Mouse (Mus musculus) E14TG2a.4 (cell line): ENCODE results near the gene Vasn.

Experiments used
- H3K27me3 ChIP-seq: 2 replicates; pipeline ENCODE4 v1.6.1; 2014; ENCODE audit warnings: low read length, control low read depth; ENCODE audit not compliant: insufficient read depth
- H3K36me3 ChIP-seq: 2 replicates; pipeline ENCODE4 v1.6.1; 2014; ENCODE audit warnings: low read length, control low read depth; ENCODE audit not compliant: insufficient read depth
- H3K4me1 ChIP-seq: replicated peaks from 2 replicates; pipeline ENCODE4 v1.6.1; 2014; ENCODE audit warnings: low read depth, low read length, control low read depth
- H3K4me3 ChIP-seq: replicated peaks from 2 replicates; pipeline ENCODE4 v1.5.1; 2014; ENCODE audit warnings: mild to moderate bottlenecking, low read length
- H3K9me3 ChIP-seq: 2 replicates; pipeline ENCODE4 v1.6.1; 2014; ENCODE audit warnings: low read length, control low read depth
- CTCF ChIP-seq: conservative IDR thresholded peaks from 2 replicates; pipeline ENCODE4 v1.5.1; 2014; ENCODE audit warnings: low read length
- NANOG ChIP-seq: IDR thresholded peaks from 2 replicates; pipeline ENCODE4 v1.6.1; 2014; ENCODE audit warnings: borderline replicate concordance, low read length, mixed read lengths
- POU5F1 ChIP-seq: IDR thresholded peaks from 2 replicates; pipeline ENCODE4 v1.6.1; 2014; ENCODE audit warnings: low read length, borderline replicate concordance

Gene Vasn

DNA sequence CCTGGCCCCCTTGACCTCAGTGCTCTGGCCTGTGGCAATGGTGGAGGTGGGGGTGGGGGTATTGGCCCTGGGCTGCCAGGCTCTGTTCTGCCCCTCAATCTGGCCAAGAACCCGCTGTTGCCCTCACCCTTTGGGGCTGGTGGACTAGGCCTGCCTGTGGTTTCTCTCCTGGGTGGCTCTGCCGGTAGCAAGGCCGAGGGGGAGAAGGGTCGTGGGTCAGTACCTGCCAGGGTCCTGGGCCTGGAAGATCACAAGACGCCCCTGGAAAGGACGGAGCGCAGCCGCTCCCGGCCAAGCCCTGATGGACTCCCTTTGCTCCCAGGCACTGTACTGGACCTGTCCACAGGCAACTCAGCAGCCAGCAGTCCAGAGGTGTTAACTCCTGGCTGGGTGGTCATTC, 26.0 kb upstream of the Vasn start:
- TF ChIP-seq POU5F1: no peak
- no peak for TF ChIP-seq CTCF
- TF ChIP-seq NANOG: no peak
- no peaks in the 10 kb centered on the region for H3K27me3 ChIP-seq
- H3K4me3 ChIP-seq: no peak overlapping the region
- H3K36me3 ChIP-seq: peaks cover 99% of the 10 kb centered on the region
- H3K9me3 ChIP-seq: no peaks in the 10 kb centered on the region
- peaks cover 78% of the 10 kb centered on the region for H3K4me1 ChIP-seq

DNA sequence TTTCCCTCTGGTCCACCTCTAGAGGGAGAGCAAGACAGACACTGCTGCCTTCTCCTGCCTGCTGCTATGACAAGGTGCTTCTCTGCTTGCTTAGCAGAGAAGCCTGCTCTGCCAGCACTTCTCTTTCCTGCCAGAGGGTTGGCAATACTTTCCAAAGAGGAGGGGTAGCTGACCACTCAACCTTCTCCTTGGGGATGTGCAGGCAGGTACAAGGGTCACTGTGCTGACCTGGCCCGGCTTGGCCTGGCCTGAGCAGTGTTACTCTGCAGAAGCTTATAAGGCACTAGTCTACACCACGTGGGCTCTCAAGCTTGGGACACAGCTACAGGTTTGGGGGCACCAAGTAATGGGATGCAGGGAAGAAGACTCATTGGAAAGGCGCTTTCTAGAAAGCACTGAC, 25.1 kb upstream of the Vasn start:
- Histone ChIP-seq H3K4me3 (no peak overlapping the region), H3K36me3 (peaks cover 97% of the 10 kb centered on the region), H3K4me1 (peaks cover 78% of the 10 kb centered on the region), H3K27me3 (no peaks in the 10 kb centered on the region), H3K9me3 (no peaks in the 10 kb centered on the region)
- TF ChIP-seq NANOG (no peak), POU5F1 (no peak), CTCF (no peak)

DNA sequence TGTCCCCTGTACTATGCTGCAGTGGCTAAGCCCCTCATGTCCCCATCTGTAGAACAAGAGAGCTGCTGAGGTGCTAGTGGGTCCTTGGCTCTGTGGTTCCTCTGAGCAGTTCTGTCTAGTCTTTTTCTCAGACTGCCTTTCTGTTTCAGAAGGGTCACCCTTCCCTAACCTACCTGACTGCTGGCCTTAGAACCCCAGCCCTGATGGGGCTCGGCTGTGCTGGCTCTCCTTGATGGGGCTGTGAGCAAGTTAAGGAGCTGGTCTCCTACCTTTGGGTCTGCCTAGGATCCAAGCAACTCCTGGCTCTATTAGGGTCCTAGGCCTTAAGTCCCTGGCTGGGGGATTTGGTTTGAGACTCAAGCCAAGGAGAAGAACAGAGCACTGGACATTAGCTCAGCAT, 24.4 kb upstream of the Vasn start:
- TF ChIP-seq POU5F1 (no peak), CTCF (no peak), NANOG (no peak)
- no peaks in the 10 kb centered on the region for H3K9me3 ChIP-seq
- no peaks in the 10 kb centered on the region for H3K27me3 ChIP-seq
- H3K4me3 ChIP-seq: no peak overlapping the region
- H3K36me3 ChIP-seq: peaks cover 96% of the 10 kb centered on the region
- H3K4me1 ChIP-seq: peaks cover 78% of the 10 kb centered on the region

DNA sequence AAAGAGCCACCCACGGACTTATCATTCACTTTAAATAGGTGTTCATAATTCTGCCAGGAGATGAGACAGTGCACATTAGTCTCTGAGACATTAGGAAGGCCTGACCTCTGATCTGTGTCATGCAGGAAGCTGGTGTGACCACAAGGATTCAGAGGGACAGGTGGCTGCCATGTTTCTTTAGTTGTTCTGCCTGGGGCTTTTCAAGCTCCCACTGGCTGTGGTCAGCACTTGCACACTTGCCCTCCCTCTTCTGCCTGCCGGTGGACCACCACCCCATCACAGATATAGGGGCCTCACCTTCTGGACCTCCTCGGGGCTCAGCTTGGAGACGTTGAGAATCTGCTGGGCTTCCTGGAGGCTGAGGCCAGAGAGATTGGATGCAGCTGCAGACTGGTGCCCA, 22.9 kb upstream of the Vasn start:
- no peaks in the 10 kb centered on the region for H3K27me3 ChIP-seq
- H3K9me3 ChIP-seq: no peaks in the 10 kb centered on the region
- no peak overlapping the region for H3K4me3 ChIP-seq
- TF ChIP-seq NANOG: no peak
- TF ChIP-seq CTCF: no peak
- TF ChIP-seq POU5F1: no peak
- H3K36me3 ChIP-seq: peaks cover 88% of the 10 kb centered on the region
- peaks cover 77% of the 10 kb centered on the region for H3K4me1 ChIP-seq

DNA sequence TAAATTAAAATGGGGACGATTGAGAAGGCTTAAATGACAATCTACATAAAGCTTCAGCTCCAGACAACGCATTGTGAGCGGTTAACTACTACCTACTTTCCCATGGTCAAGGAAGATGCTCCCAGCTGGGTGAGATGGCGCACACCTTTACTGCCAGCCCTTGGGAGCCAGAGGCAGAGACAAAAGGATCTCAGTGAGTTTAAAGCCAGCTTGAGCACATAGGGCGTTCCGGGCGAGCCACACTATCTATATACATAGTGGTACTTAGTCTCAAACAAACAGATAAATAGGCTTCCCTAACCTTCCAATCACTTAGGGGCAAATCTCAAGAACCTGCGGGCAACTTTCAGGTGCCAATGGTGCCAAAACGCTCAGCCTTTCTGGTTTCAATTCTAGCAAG, 15.7 kb upstream of the Vasn start:
- H3K4me3 ChIP-seq: peak overlapping the region; percentile 92
- peaks cover 58% of the 10 kb centered on the region for H3K36me3 ChIP-seq
- no peaks in the 10 kb centered on the region for H3K9me3 ChIP-seq
- H3K4me1 ChIP-seq: peaks cover 82% of the 10 kb centered on the region
- H3K27me3 ChIP-seq: no peaks in the 10 kb centered on the region
- TF ChIP-seq NANOG (no peak), CTCF (no peak), POU5F1 (no peak)

DNA sequence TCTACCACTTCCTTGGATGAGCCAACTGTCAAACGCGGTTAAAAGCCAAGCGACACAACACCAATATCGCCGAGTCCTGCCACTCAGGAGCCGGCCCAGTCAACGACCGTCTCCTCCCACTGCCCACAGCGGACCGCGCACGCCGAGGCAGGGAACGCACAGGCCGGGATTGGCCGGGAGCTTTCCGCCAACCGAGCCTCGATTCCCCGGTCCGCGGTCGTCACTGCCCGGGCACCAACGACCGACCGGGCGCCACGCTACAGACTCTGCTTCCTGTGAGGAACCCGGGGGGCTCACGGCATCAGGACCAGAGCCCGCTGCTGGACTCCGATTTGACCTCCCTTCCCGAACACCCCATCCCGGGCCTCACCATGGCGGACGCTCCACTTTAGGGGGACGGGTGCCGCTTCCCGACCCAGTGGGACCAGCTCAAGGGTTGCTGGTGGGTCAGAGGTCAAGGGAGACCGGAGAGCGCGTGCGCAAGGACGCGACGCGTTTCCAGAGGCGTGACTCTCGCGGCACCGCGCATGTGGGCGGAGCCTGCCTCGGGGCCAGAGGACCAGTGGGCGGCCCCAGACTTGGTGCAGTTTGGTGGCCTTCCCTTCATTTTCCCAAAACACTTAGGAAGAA, 15.1 kb upstream of the Vasn start, which contains the start of gene Pam16:
Gene Pam16 (minus strand): TSS at position 508 of the 630 bp plus-strand sequence.
- no peak for TF ChIP-seq CTCF
- H3K9me3 ChIP-seq: no peaks in the 10 kb centered on the region

DNA sequence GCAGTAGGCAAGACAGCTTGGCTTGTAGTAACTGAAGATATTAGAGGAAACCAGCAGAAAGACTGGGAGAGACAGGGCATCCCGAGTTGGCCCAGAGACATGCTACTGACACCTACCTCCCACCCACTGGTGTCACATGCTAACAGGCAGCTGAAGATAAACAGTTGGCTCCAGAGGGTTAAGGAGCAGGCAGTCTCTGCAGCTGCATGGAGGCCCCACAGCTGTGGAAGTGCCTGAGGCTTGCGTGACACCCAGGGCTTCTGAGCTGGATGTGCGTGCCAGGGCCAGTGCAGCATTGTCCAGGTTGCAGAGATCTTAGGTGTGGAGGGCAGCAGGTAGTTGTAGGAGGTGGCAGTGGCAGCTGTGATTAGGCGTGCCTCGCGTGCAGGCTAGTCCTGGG, 12.6 kb upstream of the Vasn start:
- Histone ChIP-seq H3K27me3 (no peaks in the 10 kb centered on the region), H3K4me3 (no peak overlapping the region), H3K36me3 (peaks cover 68% of the 10 kb centered on the region), H3K4me1 (peaks cover 78% of the 10 kb centered on the region), H3K9me3 (no peaks in the 10 kb centered on the region)
- TF ChIP-seq NANOG (no peak), POU5F1 (no peak), CTCF (no peak)

More for the DNA sequence above, 15.1 kb upstream of the Vasn start, which contains the start of gene Pam16:
- Histone ChIP-seq H3K27me3 (no peaks in the 10 kb centered on the region), H3K36me3 (peaks cover 62% of the 10 kb centered on the region), H3K4me1 (peaks cover 82% of the 10 kb centered on the region), H3K4me3 (peak within 1 kb of the TSS; percentile 92)

DNA sequence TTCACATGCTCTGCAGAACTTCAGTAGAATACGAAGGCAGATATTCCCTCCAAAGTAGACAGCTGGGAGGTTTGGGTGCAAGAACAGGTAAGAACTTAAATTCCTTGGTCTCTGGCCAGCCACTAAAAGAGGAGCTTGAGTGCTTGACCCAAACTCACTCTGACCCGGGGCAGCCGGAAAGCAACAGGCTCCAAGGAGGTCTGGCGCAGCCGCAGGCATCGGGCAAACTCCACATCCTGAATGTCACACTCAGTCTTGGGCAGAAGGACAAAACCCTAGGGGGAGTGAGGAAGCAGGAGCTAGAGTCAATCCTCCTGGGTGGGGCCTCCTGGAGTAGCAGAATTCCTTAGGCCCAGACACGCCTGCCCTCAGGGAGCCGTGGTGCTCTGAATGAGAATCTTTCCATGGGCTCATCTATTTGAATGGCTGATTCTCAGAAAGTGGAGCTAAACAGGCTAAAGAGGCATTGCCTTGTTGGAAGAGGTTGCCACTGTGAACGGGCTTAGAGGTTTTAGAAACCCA, 10.8 kb upstream of the Vasn start:
- Histone ChIP-seq H3K36me3 (peaks cover 64% of the 10 kb centered on the region), H3K9me3 (no peaks in the 10 kb centered on the region)

DNA sequence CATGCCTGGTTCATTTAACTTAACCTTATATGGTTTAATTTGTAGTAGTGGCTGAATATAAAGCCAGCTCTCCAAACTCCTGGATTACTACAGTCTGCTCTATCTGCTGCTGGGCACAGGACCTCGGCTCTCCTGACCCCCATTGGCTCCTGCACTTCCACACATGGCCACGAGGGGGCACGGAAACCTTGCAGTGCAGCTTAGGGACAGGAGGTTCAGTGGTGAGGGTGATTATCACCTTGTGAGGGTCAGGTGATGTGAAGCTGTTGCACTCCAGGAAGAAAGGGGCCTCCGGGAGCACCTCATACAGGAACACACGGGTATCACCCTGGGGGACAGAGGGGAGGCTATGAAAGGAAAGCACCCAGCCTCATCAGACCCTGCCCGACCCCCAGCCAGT, 9.8 kb upstream of the Vasn start:
- Histone ChIP-seq H3K36me3 (peaks cover 74% of the 10 kb centered on the region), H3K9me3 (no peaks in the 10 kb centered on the region), H3K4me1 (peaks cover 83% of the 10 kb centered on the region), H3K4me3 (no peak overlapping the region), H3K27me3 (no peaks in the 10 kb centered on the region)
- TF ChIP-seq POU5F1 (no peak), CTCF (peak; percentile 99)

More for the DNA sequence above, 10.8 kb upstream of the Vasn start:
- H3K4me3 ChIP-seq: no peak overlapping the region
- no peaks in the 10 kb centered on the region for H3K27me3 ChIP-seq
- no peak for TF ChIP-seq POU5F1
- TF ChIP-seq CTCF: no peak
- TF ChIP-seq NANOG: no peak
- H3K4me1 ChIP-seq: peaks cover 78% of the 10 kb centered on the region
